Mouse (Mus musculus) kidney, embryonic 16.5 days (tissue): ENCODE data around the gene Gm21981. TPM values are rescaled to one million over a fixed set of nuclear protein-coding genes. Genes with fewer than 3 reads are reported as not detected.

ENCODE experiments used
- ATAC-seq: fragments of 200-750 bp; cut with Nextera tagmentation; 2 replicates; pipeline ENCODE4 v1.8.0; 2017; ENCODE audit warnings: moderate TSS enrichment; ENCODE audit not compliant: low FRiP score, low TSS enrichment
- H3K27ac ChIP-seq: fragments of 300-500 bp; sonication (generic); 2 replicates; pipeline ENCODE4 v1.5.1; 2014; ENCODE audit warnings: low read length
- H3K27me3 ChIP-seq: fragments of 300-500 bp; sonication (generic); 2 replicates; pipeline ENCODE4 v1.6.1; 2014; ENCODE audit warnings: low read length, control low read depth, mixed read lengths; ENCODE audit not compliant: insufficient read depth
- H3K36me3 ChIP-seq: fragments of 300-500 bp; sonication (generic); 2 replicates; pipeline ENCODE4 v1.6.1; 2014; ENCODE audit warnings: low read length, control low read depth, mixed read lengths; ENCODE audit not compliant: insufficient read depth
- H3K4me1 ChIP-seq: fragments of 300-500 bp; sonication (generic); 2 replicates; pipeline ENCODE4 v1.6.1; 2014; ENCODE audit warnings: low read length, control low read depth, mixed read lengths; ENCODE audit not compliant: insufficient read depth
- H3K4me2 ChIP-seq: fragments of 300-500 bp; sonication (generic); replicated peaks from 2 replicates; pipeline ENCODE4 v1.6.1; 2014; ENCODE audit warnings: low read depth, low read length
- H3K4me3 ChIP-seq: fragments of 300-500 bp; sonication (generic); 2 replicates; pipeline ENCODE4 v1.5.1; 2014; ENCODE audit warnings: mild to moderate bottlenecking, low read length
- H3K9ac ChIP-seq: fragments of 300-500 bp; sonication (generic); replicated peaks from 2 replicates; pipeline ENCODE4 v1.6.1; 2014; ENCODE audit warnings: low read length
- H3K9me3 ChIP-seq: fragments of 300-500 bp; sonication (generic); 2 replicates; pipeline ENCODE4 v1.6.1; 2016; ENCODE audit warnings: low read length, control low read depth
- WGBS: fragments of 180-500 bp; shearing (Covaris S2); extraction: QIAGEN DNeasy Blood & Tissue Kit; methylation state at CpG from one replicate; pipeline ENCODE4 v1.1.7; 2014; 5-methylcytosine and 5-hydroxymethylcytosine counted together
- polyA plus RNA-seq: library from polyadenylated mRNA; unstranded; fragments of >200 nt; fragmentation: Nextera tagmentation; extraction: Ambion mirVana; gene quantifications from 2 replicates; pipeline ENCODE4 v1.2.1, GENCODE M21; 2015

Gene Gm21981
- polyA plus RNA-seq, 1 experiment from 2014 or later, result 0.24 TPM

DNA sequence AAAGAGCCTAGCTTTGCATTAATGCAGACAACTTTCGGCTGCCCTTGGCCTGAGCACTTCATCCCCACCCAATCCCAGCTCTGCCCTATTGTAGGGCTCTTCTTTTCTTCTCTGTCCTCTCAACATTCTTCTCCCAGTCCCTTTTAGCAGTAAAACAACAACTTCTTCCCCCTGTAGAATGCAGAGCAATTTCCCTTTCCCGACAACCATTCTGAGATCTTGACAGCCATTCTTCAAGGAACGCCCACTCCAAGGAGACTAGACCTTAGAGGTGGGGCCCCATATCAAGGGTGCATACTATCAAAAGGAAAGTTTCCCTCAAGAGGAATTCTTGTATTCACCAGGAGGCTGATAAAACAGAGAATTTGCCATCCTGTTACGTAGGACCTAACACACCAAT lies 45.3 kb downstream of the Gm21981 start:
- Histone ChIP-seq H3K4me3 (no peak overlapping the region), H3K27ac (no peak overlapping the region), H3K36me3 (no peaks in the 10 kb centered on the region), H3K9ac (no peak overlapping the region), H3K4me2 (no peak overlapping the region), H3K27me3 (no peaks in the 10 kb centered on the region), H3K4me1 (no peaks in the 10 kb centered on the region), H3K9me3 (no peaks in the 10 kb centered on the region)
- no peak for ATAC-seq
- WGBS, result 68% methylated on average over 4 of the region's 4 CpGs

DNA sequence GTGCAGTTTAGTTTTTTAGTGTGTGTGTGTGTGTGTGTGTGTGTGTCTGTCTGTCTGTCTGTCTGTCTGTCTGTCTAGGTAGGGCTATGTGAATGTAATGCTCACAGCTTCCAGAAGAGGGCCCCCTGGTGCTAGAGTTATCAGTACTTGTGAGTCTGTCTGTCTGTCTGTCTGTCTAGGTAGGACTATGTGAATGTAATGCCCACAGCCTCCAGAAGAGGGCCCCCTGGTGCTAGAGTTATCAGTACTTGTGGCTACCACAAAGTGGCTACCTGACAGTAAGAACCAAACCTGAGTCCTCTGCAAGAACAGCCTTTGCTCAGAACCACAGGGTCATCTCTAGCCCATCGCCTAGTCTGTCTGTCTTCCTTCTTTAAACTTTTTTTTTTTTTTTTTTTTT lies 47.6 kb downstream of the Gm21981 start:
- Histone ChIP-seq H3K4me1 (no peaks in the 10 kb centered on the region), H3K9me3 (no peaks in the 10 kb centered on the region), H3K27ac (no peak overlapping the region), H3K4me2 (no peak overlapping the region), H3K4me3 (no peak overlapping the region), H3K36me3 (no peaks in the 10 kb centered on the region), H3K27me3 (no peaks in the 10 kb centered on the region), H3K9ac (no peak overlapping the region)
- 88% methylated on average over 1 of the region's 1 CpGs for WGBS
- ATAC-seq, result no peak

DNA sequence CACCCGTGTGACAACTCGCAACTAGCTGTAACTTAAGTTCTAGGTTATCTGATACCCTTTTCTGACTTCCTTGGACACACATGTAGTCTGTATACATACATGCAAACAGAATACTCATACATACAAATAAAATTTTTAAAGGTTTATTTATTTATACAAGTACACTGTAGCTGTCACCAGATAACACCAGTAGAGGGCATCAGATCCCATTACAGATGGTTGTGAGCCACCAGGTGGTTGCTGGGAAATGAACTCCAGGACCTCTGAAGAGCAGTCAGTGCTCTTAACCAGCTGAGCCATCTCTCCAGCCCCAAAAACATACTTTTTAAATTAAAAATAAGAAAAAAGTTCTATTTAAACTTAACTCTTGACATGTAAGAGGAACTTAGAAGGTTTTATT lies 51.3 kb downstream of the Gm21981 start:
- 75% methylated on average over 2 of the region's 2 CpGs for WGBS
- H3K4me2 ChIP-seq, result no peak overlapping the region
- no peak for ATAC-seq

More for the DNA sequence above, 51.3 kb downstream of the Gm21981 start:
- Histone ChIP-seq H3K9me3 (no peaks in the 10 kb centered on the region), H3K27me3 (no peaks in the 10 kb centered on the region), H3K36me3 (no peaks in the 10 kb centered on the region), H3K4me1 (no peaks in the 10 kb centered on the region), H3K9ac (no peak overlapping the region), H3K4me3 (no peak overlapping the region), H3K27ac (no peak overlapping the region)

Other genes starting within 250 kb of the Gm21981 start
- gene Taf8, start 192.2 kb downstream of the Gm21981 start, polyA plus RNA-seq, result 35.1 and 35.8 TPM in 2 replicates
- gene Ccnd3, start 189.4 kb downstream of the Gm21981 start, polyA plus RNA-seq, result 295 and 301 TPM in 2 replicates
- 24.5 and 25.9 TPM in 2 replicates for gene Bysl, start 83.0 kb downstream of the Gm21981 start, polyA plus RNA-seq
- gene Med20, start 82.9 kb downstream of the Gm21981 start, polyA plus RNA-seq, result 47.7 and 53.9 TPM in 2 replicates
- 1.6 TPM in 2 replicates for gene Gm20517, start 82.9 kb downstream of the Gm21981 start, polyA plus RNA-seq
- 3.7 and 5.3 TPM in 2 replicates for gene Usp49, start 63.8 kb downstream of the Gm21981 start, polyA plus RNA-seq
- 318 and 344 TPM in 2 replicates for gene Tomm6, start 6.1 kb downstream of the Gm21981 start, polyA plus RNA-seq
- 6.6 and 7.3 TPM in 2 replicates for gene Frs3, start 5.4 kb downstream of the Gm21981 start, polyA plus RNA-seq
- gene Prickle4, start 281 bp upstream of the Gm21981 start, polyA plus RNA-seq, result 0.84 and 1.3 TPM in 2 replicates
- 0.92 TPM in 1 of 2 replicates, not detected in the other for gene Pgc, start 32.4 kb upstream of the Gm21981 start, polyA plus RNA-seq
- gene Tfeb, start 42.6 kb upstream of the Gm21981 start, polyA plus RNA-seq, result 18.1 and 19.6 TPM in 2 replicates
- gene Mdfi, start 140.2 kb upstream of the Gm21981 start, polyA plus RNA-seq, result 13.9 and 14.0 TPM in 2 replicates
- gene Foxp4, start 230.2 kb upstream of the Gm21981 start, polyA plus RNA-seq, result 8.3 and 11.6 TPM in 2 replicates